Mouse (Mus musculus) kidney, postnatal 14 days (tissue): ENCODE data around the gene Snrnp35.

Experiments used
- DNase-seq: peaks from one replicate; pipeline ENCODE4 v3.0.0; 2022; ENCODE audit warnings: mixed read lengths

Gene Snrnp35

DNA sequence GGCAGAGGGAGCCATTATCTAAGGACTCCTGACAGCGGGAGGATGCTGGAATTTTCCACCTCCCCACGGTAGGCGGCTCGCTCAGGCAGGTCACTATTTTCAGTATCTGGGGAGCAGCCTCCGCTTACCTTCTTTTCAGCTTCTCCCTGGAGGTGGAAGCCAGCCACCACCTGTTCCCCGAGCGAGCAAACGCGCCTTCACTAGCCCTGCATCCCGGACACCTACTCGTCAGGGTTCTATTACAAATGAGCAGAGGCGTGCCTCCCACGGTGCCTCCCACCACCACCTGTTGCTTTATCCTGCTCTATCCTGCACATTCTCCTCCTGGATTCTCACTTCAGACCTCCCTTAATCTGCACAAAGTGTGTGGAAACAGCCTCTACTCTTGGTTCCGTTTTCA lies 20.8 kb downstream of the Snrnp35 start:
- no peak for DNase-seq

- no peak for DNase-seq
Measured at GRCm38 (mm10) chr5:124505235-124505634, 22.3 kb downstream of the Snrnp35 start.

DNA sequence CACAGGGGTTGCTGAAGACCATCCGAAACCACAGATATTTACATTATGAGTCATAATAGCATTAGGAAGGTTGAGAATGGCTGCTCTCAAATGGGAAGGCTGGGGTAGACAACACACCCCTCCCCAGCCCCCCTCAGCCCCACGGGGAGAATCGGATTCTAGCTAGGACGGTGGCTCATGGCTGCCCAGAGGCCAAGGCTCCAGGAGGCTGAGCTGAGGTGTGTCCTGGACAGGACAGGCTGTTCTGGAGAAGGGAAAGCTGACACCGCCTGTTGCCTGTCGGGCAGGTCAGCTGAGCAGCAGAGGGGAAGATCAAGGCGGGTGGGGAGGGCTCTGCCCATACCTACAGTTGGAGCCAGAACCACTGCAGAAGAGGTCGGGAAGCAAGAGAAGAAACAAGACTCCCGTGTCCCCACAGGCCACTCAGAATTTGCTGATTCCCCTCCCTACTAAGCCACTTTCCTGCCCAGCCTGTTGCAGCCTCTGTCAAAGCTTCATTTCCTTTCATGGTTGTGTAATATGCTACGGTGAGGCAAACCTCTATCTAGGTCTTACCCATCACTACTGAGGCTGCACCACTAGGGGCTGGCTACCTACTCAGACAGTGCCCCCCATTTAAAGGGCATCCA lies 23.9 kb downstream of the Snrnp35 start:
- DNase-seq, result no peak

GRCm38 (mm10) chr5:124509200-124509599 lies 26.3 kb downstream of the Snrnp35 start:
- peak; percentile 33 for DNase-seq

GRCm38 (mm10) chr5:124509742-124510237 lies 26.9 kb downstream of the Snrnp35 start:
- DNase-seq, result peak; percentile 88

GRCm38 (mm10) chr5:124510536-124511050 lies 27.7 kb downstream of the Snrnp35 start:
- DNase-seq, result no peak

GRCm38 (mm10) chr5:124515789-124516188 lies 32.9 kb downstream of the Snrnp35 start:
- no peak for DNase-seq

GRCm38 (mm10) chr5:124518648-124519047 lies 35.7 kb downstream of the Snrnp35 start:
- DNase-seq, result no peak

DNA sequence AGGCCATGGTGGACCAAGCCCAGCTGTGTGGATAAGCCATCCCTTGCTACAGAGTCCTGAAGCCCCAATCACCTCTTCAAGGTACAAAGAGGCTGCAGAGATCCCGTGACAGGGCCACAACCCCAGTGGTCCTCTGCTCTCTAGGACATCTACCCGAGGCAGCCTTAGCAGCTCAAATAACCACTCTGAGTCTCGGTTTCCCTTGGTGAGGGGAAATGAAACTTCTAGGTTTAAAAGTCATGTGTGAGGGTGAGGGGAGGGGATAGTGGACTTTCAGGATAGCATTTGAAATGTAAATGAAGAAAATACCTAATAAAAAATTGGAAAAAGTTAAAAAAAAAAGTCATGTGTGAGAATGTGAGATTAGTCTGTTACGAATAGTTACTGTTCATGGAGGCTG lies 38.7 kb downstream of the Snrnp35 start:
- DNase-seq, result no peak

DNA sequence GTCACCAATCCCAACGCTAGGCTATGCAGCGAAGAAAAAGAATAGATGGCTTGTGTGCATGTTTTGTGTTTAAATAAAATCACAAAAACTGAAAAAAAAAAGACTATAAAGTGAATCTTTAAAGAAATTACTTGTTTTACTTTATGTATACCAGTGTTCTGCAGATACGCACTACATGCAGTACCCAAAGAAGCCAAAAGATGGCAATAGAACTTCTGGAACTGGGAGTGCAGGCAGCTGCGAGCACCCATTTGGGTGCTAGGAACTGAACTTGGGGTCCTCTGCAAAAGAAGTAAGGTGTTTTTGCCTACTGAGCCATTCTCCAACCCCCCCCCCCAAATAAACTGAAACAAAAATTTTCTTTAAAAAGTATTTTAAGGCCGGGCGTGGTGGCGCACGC lies 40.1 kb downstream of the Snrnp35 start:
- DNase-seq, result no peak

GRCm38 (mm10) chr5:124524943-124525342 lies 42.0 kb downstream of the Snrnp35 start:
- no peak for DNase-seq

GRCm38 (mm10) chr5:124528351-124528750 lies 45.4 kb downstream of the Snrnp35 start:
- no peak for DNase-seq

DNA sequence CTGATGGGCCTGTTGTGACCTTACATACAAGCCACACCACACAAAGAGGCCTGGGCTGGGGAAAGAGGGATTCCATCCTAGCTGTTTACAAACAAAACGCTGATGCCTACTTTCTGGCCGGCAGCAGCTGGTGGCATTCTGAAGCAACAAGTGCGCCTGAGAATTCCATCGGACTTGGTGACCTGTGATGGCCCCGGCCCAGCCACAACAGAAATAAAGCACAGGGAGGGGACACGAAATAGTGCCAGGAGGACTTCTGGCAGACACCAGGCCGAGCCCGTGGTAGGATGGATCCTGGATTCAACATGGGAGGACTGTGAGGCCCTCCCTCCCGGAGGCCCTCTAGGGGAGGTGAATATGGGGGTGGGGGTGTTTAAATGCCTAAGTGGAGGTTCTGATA lies 45.9 kb downstream of the Snrnp35 start:
- DNase-seq, result peak; percentile 31

DNA sequence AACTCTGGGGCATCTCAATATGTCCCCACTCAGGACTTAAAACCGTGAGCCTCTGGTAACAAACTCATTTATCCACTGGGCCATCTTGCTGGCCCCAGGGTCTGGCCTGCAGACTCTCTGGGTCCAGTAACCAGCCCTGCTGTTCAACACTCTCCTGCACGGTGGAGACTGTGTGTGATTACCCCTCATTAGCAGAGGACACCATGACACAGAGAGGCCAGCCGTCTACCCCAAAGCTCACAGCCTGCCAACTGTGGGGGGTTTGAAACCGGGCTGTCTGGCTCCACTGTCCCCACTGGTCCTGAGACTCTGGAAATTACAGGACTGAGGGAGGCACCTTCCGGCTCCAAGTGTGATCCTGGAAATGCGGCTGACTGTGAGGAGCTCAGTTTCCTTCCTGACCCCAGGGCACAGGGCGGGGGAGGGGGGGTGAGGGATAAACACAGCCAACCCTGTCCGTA lies 46.3 kb downstream of the Snrnp35 start:
- DNase-seq, result peak; percentile 63

DNA sequence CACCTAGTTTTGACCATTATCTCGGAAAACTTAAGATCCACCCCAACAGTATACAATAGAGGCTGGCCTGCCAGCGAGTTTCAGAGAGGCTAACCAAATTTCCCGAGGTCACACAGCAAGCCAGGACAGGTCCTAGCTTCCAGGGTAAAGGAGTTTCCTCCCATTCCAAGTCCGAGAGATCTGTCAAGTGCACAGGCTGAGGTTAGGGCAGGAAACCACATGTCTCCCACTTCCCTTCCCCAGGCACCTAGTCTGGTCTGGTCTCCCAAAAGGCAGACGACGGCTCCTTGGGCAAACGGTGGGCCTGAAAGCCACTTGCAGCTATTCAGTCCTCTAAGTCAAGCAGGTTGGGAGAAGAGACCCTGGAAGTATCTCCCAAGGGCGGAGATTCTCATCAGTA lies 46.8 kb downstream of the Snrnp35 start:
- peak; percentile 41 for DNase-seq

DNA sequence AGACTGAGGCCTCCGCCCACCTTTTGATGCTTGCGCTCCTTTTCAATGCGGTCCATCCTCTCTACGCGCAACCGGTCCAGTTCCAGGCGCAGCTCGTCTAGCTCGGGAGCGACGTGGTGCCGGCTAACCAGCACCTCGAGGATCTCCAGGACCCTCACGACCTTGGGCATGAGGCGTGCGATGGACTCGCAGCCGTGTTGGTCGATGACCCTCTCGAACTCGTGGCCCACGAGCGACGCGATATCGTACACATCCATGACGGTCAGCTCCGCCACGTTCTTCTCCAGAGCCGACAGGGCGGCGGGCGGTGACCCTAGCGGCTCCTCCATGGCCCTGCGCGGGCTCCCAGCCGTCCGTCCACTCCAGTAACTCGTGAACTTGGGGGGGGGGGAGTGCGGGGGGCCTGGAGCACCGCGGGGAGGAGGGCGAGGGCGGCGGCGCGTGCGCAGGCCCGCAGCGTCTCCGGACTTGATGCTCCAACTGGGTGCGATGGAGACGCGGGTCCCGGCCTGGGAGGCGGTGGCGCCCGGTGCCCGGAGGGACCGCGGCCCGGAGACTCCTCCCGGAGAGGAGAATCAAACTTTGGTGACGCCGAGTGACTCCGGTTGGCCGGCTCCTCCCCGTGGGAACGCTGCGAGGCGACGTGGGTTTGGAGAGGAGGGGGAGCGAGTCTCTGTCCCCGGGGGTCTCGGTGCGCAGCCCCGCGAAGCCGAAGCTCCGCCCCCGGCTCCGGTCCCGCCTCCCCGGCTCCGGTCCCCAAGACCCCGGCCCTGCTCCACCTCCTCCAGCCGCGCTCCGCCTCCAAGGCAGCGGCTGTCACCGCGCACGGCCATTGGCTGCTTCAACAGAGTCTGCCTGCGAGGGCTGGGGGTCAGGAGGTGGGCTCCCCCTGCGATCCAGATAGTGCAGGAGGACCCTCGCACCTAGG lies 48.0 kb downstream of the Snrnp35 start, which contains the start of gene Rilpl1:
TSS of gene Rilpl1 (minus strand) at position 737 of the 928 bp plus-strand sequence.
- DNase-seq, result peak; percentile 91

GRCm38 (mm10) chr5:124531583-124531930 lies 48.6 kb downstream of the Snrnp35 start:
- no peak for DNase-seq

GRCm38 (mm10) chr5:124532451-124532850 lies 49.5 kb downstream of the Snrnp35 start:
- DNase-seq, result peak; percentile 49

DNA sequence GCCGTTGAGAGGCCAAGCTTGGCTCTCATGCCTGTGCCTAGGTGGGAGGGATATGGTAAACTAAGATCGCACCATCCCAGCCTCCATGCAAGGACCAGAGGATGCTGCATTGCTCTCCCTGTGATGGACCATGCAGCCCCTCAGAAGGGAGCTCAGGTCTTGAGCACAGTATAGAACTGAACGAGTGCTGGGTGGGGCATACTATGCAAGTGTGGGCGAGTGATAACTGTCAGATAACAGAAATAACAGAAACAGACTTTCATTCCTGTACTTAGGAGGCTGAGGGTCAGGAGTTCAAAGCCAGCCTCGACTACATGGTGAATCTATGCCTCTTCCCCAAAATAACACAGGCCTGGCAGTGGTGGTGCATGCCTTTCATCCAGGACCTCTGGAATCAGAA lies 52.1 kb downstream of the Snrnp35 start:
- DNase-seq, result no peak

DNA sequence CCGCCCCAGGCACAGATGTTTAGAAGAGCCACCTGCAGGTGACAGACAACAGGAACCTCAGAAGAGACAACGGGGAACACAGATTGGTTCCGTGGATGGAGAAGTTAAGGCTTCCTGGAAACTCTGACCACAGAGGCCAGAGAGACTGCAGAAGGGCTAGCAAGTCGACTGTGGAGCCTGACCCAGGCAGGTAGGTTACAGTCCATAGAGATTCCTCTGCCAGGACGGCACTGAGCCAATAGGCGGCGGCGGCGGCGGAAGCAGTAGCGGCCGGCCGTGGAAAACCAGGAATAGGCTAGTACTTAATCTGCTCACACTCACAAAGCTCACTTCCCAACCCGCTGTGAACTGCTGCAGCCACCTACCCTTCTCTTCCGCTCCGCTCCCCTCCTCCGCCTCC lies 53.8 kb downstream of the Snrnp35 start:
- DNase-seq, result peak; percentile 84

DNA sequence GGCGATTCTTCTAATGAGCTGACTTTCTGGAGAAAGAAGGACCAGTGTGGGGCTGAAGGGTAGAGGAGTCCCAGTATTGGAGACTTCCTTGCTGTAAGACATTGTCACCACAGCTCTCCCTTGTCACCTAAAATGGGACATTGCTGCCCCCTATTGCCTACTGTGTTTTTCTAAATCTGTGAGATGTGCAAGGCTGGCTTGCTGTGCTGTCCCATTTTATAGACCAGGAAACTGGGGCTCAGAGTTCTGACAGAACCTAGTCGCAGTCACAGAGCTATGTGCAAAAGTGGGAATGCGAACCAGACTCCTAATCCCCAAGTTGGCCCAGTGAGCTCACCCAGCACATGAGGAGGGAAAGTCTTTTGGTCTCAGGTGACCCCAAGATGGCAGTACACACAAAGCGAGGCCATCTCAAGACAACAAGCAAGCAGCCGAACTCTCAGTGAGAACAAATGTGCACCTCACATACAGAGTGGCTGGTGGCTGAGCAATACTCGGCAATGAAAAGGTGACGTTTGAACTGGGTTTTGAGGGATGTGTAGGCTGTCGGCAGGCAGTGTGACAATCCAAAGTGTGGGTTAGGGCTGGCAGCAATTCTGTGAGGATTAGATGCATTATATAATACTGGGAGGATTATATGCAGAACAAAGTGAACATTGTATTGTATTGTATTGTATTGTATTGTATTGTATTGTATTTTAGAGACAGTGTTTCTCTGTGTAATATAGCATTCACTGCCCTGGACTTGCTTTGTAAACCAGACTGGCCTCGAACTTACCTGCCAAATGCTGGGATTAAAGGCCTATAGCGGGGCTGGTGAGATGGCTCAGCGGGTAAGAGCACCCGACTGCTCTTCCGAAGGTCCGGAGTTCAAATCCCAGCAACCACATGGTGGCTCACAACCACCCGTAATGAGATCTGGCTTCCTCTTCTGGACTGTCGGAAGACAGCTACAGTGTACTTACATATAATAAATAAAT lies 56.2 kb downstream of the Snrnp35 start:
- DNase-seq, result peak; percentile 77

DNA sequence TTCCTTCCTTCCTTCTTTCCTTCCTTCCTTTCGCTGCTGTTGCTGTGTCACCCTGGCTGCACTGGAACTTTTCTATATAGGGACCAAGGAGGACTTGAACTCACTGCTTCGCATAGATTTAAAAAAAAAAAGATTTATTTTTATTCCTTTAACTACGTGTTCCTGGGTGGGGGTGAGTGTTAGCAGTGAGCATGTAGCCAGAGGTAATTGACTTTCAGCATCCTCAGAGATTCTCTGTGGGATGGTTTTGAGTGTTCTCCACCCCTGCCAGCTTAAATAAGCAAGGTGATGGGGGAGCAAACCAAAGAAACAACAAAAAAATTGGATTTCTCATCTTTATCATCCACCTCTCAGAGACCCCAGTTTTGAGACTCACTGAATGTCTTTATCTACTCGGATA lies 57.0 kb downstream of the Snrnp35 start:
- no peak for DNase-seq
